Mouse (Mus musculus) hindbrain, postnatal 0 days (tissue): ENCODE results near the gene Pik3ap1. TPM values are rescaled to one million over a fixed set of nuclear protein-coding genes. Genes with fewer than 3 reads are reported as not detected.

Source experiments
- ATAC-seq: fragments of 200-750 bp; cut with Nextera tagmentation; 2 replicates; pipeline ENCODE4 v1.8.0; 2017; ENCODE audit warnings: mild to moderate bottlenecking, moderate TSS enrichment, moderate library complexity
- DNase-seq: peaks from one replicate; pipeline ENCODE4 v3.0.0-alpha.2; 2015; ENCODE audit warnings: low spot score
- H3K27ac ChIP-seq: fragments of 300-500 bp; sonication (generic); 2 replicates; pipeline ENCODE4 v1.5.1; 2014; ENCODE audit warnings: mild to moderate bottlenecking
- H3K27me3 ChIP-seq: fragments of 300-500 bp; sonication (generic); 2 replicates; pipeline ENCODE4 v1.6.1; 2014; ENCODE audit warnings: low read length, mixed read lengths; ENCODE audit not compliant: insufficient read depth
- H3K36me3 ChIP-seq: fragments of 300-500 bp; sonication (generic); 2 replicates; pipeline ENCODE4 v1.6.1; 2014; ENCODE audit warnings: low read length, mixed read lengths; ENCODE audit not compliant: insufficient read depth
- H3K4me1 ChIP-seq: fragments of 300-500 bp; sonication (generic); 2 replicates; pipeline ENCODE4 v1.6.1; 2014; ENCODE audit warnings: antibody characterized with exemption, low read length, mixed read lengths; ENCODE audit not compliant: insufficient read depth
- H3K4me2 ChIP-seq: fragments of 300-500 bp; sonication (generic); 2 replicates; pipeline ENCODE4 v1.6.1; 2014; ENCODE audit warnings: low read depth, mild to moderate bottlenecking, low read length, moderate library complexity, mixed read lengths
- H3K4me3 ChIP-seq: fragments of 300-500 bp; sonication (generic); 2 replicates; pipeline ENCODE4 v1.5.1; 2014; ENCODE audit warnings: low read length
- H3K9ac ChIP-seq: fragments of 300-500 bp; sonication (generic); replicated peaks from 2 replicates; pipeline ENCODE4 v1.6.1; 2014; ENCODE audit warnings: mild to moderate bottlenecking, low read length, moderate library complexity, mixed read lengths
- H3K9me3 ChIP-seq: fragments of 300-500 bp; sonication (generic); 2 replicates; pipeline ENCODE4 v1.6.1; 2016; ENCODE audit warnings: low read length, mixed read lengths
- CTCF ChIP-seq: IDR thresholded peaks from 2 replicates; pipeline ENCODE4 v1.5.1; 2016; ENCODE audit warnings: antibody characterized with exemption, control low read depth, low read depth
- WGBS: fragments of 180-500 bp; shearing (Covaris S2); extraction: QIAGEN DNeasy Blood & Tissue Kit; methylation state at CpG from one replicate; pipeline ENCODE4 v1.1.7; 2014; 5-methylcytosine and 5-hydroxymethylcytosine counted together
- polyA plus RNA-seq: library from polyadenylated mRNA; unstranded; fragments of >200 nt; fragmentation: Nextera tagmentation; extraction: Ambion mirVana; gene quantifications from 2 replicates; pipeline ENCODE4 v1.2.1, GENCODE M21; 2015
- total RNA-seq: library from RNA; depleted of rRNA; stranded (reverse); fragments of >200 nt; gene quantifications from 2 replicates; pipeline ENCODE4 v1.2.3, GENCODE M21; 2014

The Pik3ap1 gene
- total and polyA plus RNA-seq, 2 experiments from 2014 or later = 1.1 to 1.7 TPM

DNA sequence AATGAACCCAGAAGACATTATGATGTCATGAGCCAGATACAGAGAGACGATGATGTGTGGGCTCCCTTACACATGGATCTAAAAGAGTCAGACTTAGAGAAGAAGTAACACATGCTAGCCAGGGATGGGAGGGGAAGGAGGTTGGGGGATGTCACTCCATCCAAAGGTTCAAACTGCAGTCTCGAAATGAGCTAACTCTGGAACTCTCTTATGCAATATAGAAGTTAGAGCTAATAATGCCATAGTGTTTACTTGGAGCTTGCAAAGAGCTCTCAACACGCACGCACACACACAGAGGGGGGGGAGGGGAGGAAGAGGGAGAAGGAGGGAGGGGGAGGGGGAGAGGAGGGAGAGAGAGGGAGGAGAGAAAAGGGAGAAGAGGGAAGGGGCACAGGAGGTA lies 13.5 kb downstream of the Pik3ap1 start:
- ATAC-seq (no peak), DNase-seq (no peak)
- 75% methylated on average over 4 of the region's 4 CpGs for WGBS
- TF ChIP-seq CTCF = no peak
- Histone ChIP-seq H3K27me3 (no peaks in the 10 kb centered on the region), H3K9me3 (no peaks in the 10 kb centered on the region), H3K27ac (no peak overlapping the region), H3K4me3 (no peak overlapping the region), H3K9ac (no peak overlapping the region), H3K36me3 (no peaks in the 10 kb centered on the region), H3K4me2 (no peak overlapping the region), H3K4me1 (no peaks in the 10 kb centered on the region)

GRCm38 (mm10) chr19:41369557-41370460 lies 15.1 kb downstream of the Pik3ap1 start:
- H3K9me3 ChIP-seq = no peaks in the 10 kb centered on the region
- 86% methylated on average over 11 of the region's 11 CpGs for WGBS
- no peak overlapping the region for H3K4me2 ChIP-seq
- no peak for TF ChIP-seq CTCF
- no peak overlapping the region for H3K27ac ChIP-seq
- H3K36me3 ChIP-seq = no peaks in the 10 kb centered on the region
- no peaks in the 10 kb centered on the region for H3K4me1 ChIP-seq
- ATAC-seq (no peak), DNase-seq (no peak)
- H3K27me3 ChIP-seq = no peaks in the 10 kb centered on the region
- no peak overlapping the region for H3K9ac ChIP-seq
- no peak overlapping the region for H3K4me3 ChIP-seq

DNA sequence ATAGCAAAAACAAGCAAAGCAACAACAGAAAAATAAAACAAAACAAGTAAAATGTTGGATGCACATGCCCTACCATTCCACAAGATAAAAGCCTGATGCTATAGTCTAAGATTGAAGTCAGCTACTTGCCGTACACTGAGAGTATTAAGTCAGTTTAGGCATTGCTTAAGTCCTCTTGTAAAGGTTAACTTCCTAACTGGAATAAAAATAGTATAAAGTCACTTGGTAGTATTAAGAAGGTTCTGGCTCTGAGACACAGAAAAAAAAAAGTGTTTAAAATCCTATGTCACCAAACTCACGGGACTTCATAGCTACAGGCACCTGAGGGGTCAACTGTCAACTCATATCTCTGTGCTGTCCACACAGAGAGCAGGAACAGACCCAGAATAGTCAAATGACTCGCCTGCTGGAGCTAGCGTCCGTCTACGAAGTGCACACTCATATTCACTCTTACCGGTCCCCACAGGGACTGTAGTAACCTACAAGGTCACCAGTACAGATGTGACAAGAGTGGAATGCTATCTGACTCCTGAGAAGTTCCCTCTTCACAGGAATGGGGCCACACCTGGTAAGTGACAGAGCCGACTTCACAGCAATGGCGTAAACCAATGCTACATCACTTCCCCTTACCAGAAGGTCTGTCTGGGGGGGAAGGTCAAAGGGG lies 17.9 kb downstream of the Pik3ap1 start:
- Histone ChIP-seq H3K4me2 (no peak overlapping the region), H3K9ac (no peak overlapping the region), H3K4me3 (no peak overlapping the region), H3K36me3 (no peaks in the 10 kb centered on the region), H3K27ac (no peak overlapping the region), H3K9me3 (no peaks in the 10 kb centered on the region), H3K27me3 (no peaks in the 10 kb centered on the region), H3K4me1 (no peaks in the 10 kb centered on the region)
- no peak for TF ChIP-seq CTCF
- ATAC-seq (no peak), DNase-seq (no peak)
- 92% methylated on average over 9 of the region's 9 CpGs for WGBS

DNA sequence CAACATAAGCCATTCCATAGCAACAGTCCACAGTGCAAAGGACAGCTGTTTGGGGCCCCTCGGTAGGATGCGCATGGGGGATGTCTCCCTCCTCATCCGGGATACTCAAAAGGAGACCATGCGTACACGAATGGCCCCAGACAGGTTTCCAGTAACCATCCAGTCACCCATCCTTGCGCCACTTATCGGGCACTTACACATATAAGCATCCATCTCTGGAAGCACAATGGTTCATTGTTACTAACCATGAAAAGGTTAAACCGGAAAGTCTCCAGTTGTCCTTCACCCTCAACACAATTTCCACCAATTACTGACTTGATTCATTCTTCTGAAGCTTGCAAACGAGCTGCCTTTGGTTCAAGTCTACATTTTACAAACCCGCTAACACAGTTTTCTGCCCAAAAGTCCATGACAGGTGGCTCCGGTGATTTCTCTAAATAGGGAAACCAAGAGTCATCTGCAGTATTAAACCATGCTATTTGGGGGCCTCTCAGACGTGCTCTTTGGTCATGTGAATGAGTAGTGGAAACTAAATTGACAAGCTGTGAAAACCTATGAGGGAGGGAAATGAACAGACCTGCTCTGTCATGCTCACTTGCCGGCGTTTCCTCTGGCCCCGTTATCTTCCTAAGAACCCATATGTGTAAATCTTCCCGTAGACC lies 18.6 kb downstream of the Pik3ap1 start:
- H3K4me1 ChIP-seq = no peaks in the 10 kb centered on the region
- DNase-seq (no peak), ATAC-seq (no peak)
- no peak for TF ChIP-seq CTCF
- H3K4me3 ChIP-seq = no peak overlapping the region
- H3K4me2 ChIP-seq = no peak overlapping the region
- WGBS = 88% methylated on average over 16 of the region's 16 CpGs
- H3K27ac ChIP-seq = no peak overlapping the region
- H3K27me3 ChIP-seq = no peaks in the 10 kb centered on the region
- no peaks in the 10 kb centered on the region for H3K36me3 ChIP-seq
- H3K9me3 ChIP-seq = no peaks in the 10 kb centered on the region
- H3K9ac ChIP-seq = no peak overlapping the region

GRCm38 (mm10) chr19:41365570-41365969 lies 19.3 kb downstream of the Pik3ap1 start:
- 94% methylated on average over 5 of the region's 5 CpGs for WGBS
- ATAC-seq = no peak
- no peak for TF ChIP-seq CTCF
- no peak overlapping the region for H3K4me3 ChIP-seq
- H3K4me2 ChIP-seq = no peak overlapping the region
- no peak for DNase-seq
- H3K9me3 ChIP-seq = no peaks in the 10 kb centered on the region
- H3K27ac ChIP-seq = no peak overlapping the region
- no peaks in the 10 kb centered on the region for H3K4me1 ChIP-seq
- no peaks in the 10 kb centered on the region for H3K27me3 ChIP-seq
- H3K9ac ChIP-seq = no peak overlapping the region
- H3K36me3 ChIP-seq = no peaks in the 10 kb centered on the region

- Histone ChIP-seq H3K4me1 (no peaks in the 10 kb centered on the region), H3K4me2 (no peak overlapping the region), H3K9me3 (no peaks in the 10 kb centered on the region), H3K36me3 (no peaks in the 10 kb centered on the region), H3K27me3 (no peaks in the 10 kb centered on the region), H3K9ac (no peak overlapping the region), H3K4me3 (no peak overlapping the region), H3K27ac (no peak overlapping the region)
- WGBS = 85% methylated on average over 3 of the region's 3 CpGs
- TF ChIP-seq CTCF = no peak
- no peak for ATAC-seq
- DNase-seq = no peak
Observed at GRCm38 (mm10) chr19:41364509-41364908, 20.4 kb downstream of the Pik3ap1 start.
